Mouse (Mus musculus): ENCODE results near the gene Slc15a3. TPM values are rescaled to one million over a fixed set of nuclear protein-coding genes. Genes with fewer than 3 reads are reported as not detected.
A peak's percentile ranks its signal among the peaks of the same experiment; 100 is the strongest.

Slc15a3 gene
- polyA plus RNA-seq, 1 experiment from 2014 or later: 1.2 TPM

DNA sequence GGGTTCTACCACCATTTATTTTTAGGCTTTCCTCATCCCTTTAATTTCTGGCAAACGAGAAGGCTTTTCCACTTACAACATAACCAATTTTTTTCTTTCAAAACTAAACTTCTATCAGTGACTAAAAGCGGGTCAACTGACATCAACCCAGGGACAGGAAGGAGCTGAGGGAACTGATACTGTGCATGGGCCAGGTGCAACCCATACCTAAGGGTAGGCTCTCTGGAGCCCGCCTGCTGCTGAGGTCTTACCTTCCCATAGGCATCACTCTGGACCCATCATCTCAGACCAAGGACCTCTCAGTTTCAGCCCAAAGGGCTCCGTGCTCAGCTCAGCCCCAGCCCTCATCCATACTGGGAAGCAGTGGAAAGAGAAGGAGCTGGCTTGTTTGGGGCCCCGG lies 11.2 kb upstream of the Slc15a3 start:
- no peak for ATAC-seq
- no peak overlapping the region for H3K4me3 ChIP-seq
- H3K9me3 ChIP-seq (replicated peaks): no peaks in the 10 kb centered on the region
- no peaks in the 10 kb centered on the region for H3K36me3 ChIP-seq
- no peaks in the 10 kb centered on the region for H3K27me3 ChIP-seq (replicated peaks)
- H3K27ac ChIP-seq: no peak overlapping the region
- no peak overlapping the region for H3K9ac ChIP-seq
- no peaks in the 10 kb centered on the region for H3K4me1 ChIP-seq
- WGBS (ENCODE audit: insufficient replicate concordance): 69% methylated on average over 5 of the region's 5 CpGs
- H3K4me2 ChIP-seq: no peak overlapping the region

DNA sequence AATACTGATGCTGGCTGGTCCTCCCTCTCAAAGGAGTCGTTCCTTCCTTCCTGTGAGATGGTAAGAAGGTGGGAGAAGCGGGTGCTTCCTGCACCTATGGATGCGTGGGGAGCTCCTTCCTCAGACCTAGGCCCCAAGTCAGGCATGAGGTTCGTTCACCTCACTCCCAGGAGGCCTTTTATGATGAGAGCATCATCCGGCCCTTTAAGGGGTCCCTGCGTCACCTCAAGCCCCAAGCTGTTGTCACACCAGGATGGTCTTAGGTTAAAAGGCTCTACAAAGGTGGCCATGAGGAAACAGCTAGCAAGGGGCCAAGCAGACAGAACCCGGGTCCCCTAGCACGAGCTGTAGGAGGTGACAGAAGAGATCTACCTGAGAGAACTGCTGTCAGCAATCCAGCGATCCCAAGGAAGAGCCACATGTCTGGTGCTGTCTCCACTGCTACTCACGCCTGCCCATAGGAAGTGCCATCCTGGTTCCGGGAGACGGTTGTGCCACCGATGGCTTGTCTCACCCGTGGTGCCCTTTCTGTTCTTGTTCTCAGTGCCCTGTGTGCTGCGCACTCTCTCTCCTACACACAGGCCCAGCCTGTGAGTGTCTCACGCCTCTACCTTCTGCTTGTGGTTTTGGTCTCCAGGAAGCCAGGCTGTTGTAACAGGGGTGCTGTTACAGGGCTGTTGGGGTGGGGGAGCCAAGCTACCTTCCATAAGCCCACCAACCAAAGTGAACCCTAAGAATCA lies 9.9 kb upstream of the Slc15a3 start, which contains the start of gene Cd6:
Gene Cd6 (minus strand): TSS at position 623 of the 740 bp plus-strand sequence.
- H3K36me3 ChIP-seq: no peaks in the 10 kb centered on the region
- WGBS (ENCODE audit: insufficient replicate concordance): 73% methylated on average over 16 of the region's 16 CpGs
- no peaks in the 10 kb centered on the region for H3K9me3 ChIP-seq (replicated peaks)
- ATAC-seq: no peak
- H3K27ac ChIP-seq: no peak within 1 kb of the TSS
- no peak within 1 kb of the TSS for H3K4me2 ChIP-seq
- no peak within 1 kb of the TSS for H3K4me3 ChIP-seq
- no peaks in the 10 kb centered on the region for H3K27me3 ChIP-seq (replicated peaks)
- no peak within 1 kb of the TSS for H3K9ac ChIP-seq
- H3K4me1 ChIP-seq: no peaks in the 10 kb centered on the region

DNA sequence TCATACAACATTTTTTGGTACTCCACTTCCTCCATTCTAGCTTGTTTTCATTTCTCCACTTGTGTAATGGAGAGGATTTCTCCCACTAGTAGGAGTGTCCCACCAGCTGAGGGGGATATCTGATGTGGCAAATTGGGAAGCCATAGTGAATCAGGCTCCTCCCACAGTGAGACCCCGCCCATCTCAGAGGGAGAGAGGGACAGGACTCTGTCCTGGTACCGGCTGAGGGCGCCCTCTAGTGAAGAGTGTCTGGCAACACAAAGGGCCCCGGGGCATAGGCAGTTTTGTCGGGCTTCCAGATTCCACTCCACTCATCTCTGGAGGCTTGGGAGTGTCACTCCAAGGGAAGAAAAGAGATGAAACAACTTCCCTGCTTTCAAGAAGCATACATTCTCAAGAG lies 8.1 kb upstream of the Slc15a3 start:
- no peak for ATAC-seq
- WGBS (ENCODE audit: insufficient replicate concordance): 4% methylated on average over 5 of the region's 5 CpGs
- no peaks in the 10 kb centered on the region for H3K27me3 ChIP-seq (replicated peaks)

DNA sequence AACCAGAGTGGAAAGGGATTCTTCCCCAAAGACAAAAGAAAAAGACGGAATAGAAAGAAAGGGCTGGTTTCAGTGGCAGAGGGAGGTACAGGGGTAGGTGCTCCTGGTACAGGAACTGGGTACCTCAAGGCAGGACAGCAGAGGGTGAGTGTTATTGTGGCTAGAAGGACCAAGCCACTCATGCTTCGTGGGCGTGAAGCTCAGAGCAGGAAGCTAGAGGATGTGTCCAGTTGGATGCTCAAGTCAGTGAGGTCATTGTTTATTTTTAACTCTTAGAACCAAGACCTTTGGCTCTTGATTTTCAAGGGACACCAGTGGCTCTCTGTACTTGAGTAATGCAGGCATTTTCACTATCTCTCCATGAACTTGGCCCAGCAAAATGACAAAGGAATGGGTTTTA lies 7.5 kb upstream of the Slc15a3 start:
- Histone ChIP-seq H3K9me3 (replicated peaks) (no peaks in the 10 kb centered on the region), H3K27me3 (replicated peaks) (no peaks in the 10 kb centered on the region), H3K4me3 (no peak overlapping the region), H3K27ac (no peak overlapping the region), H3K9ac (no peak overlapping the region), H3K36me3 (no peaks in the 10 kb centered on the region), H3K4me2 (no peak overlapping the region), H3K4me1 (no peaks in the 10 kb centered on the region)
- WGBS (ENCODE audit: insufficient replicate concordance): 36% methylated on average over 3 of the region's 3 CpGs
- ATAC-seq: no peak

More for the DNA sequence above, 8.1 kb upstream of the Slc15a3 start:
- Histone ChIP-seq H3K36me3 (no peaks in the 10 kb centered on the region), H3K27ac (no peak overlapping the region), H3K4me3 (no peak overlapping the region), H3K9ac (no peak overlapping the region), H3K9me3 (replicated peaks) (no peaks in the 10 kb centered on the region), H3K4me1 (no peaks in the 10 kb centered on the region), H3K4me2 (no peak overlapping the region)

DNA sequence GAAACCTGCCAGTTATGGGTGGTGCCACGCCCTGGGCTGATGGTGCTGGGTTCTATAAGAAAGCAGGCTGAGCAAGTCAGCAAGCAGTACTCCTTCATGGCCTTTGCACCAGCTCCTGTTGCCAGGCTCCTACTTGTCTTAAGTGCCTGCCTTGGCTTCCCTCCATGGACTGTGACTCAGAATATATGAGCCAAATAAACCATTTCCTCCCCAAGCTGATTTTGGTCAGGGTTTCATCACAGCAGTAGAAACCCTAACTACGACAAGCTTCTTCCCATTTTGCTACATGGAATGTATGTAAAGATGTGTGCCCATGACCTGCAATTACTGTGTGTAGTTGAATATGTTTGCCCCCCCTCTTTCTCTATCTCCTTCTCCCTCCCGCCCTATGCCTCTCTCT lies 5.9 kb upstream of the Slc15a3 start:
- Histone ChIP-seq H3K9me3 (replicated peaks) (no peaks in the 10 kb centered on the region), H3K4me1 (no peaks in the 10 kb centered on the region), H3K27me3 (replicated peaks) (no peaks in the 10 kb centered on the region), H3K27ac (no peak overlapping the region), H3K4me2 (no peak overlapping the region), H3K9ac (no peak overlapping the region), H3K4me3 (no peak overlapping the region), H3K36me3 (no peaks in the 10 kb centered on the region)
- no peak for ATAC-seq
- 45% methylated on average over 3 of the region's 3 CpGs for WGBS (ENCODE audit: insufficient replicate concordance)

DNA sequence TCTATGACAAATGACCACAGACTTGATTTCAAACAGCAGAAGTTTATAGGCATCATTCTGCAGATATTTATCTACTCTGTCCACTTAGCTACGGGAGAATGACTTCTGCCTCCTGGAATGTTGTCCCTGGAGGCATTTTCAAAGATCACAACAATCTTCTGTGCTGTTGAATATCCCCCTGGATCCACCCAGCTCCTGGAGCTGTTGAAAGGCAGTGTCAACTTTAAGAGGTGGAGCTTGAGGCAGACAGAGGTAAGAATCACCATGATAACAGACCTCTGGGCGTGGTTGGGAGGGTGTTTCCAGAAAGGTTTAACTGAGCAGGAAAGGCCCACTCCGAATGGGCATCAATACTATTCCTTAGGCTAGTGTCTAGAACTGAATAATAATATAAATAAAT lies 3.9 kb upstream of the Slc15a3 start:
- Histone ChIP-seq H3K27me3 (replicated peaks) (peaks cover 13% of the 10 kb centered on the region), H3K4me3 (no peak overlapping the region), H3K4me1 (no peaks in the 10 kb centered on the region), H3K9ac (no peak overlapping the region), H3K27ac (no peak overlapping the region), H3K4me2 (no peak overlapping the region), H3K36me3 (no peaks in the 10 kb centered on the region), H3K9me3 (replicated peaks) (no peaks in the 10 kb centered on the region)
- 43% methylated on average over 3 of the region's 3 CpGs for WGBS (ENCODE audit: insufficient replicate concordance)
- no peak for ATAC-seq

DNA sequence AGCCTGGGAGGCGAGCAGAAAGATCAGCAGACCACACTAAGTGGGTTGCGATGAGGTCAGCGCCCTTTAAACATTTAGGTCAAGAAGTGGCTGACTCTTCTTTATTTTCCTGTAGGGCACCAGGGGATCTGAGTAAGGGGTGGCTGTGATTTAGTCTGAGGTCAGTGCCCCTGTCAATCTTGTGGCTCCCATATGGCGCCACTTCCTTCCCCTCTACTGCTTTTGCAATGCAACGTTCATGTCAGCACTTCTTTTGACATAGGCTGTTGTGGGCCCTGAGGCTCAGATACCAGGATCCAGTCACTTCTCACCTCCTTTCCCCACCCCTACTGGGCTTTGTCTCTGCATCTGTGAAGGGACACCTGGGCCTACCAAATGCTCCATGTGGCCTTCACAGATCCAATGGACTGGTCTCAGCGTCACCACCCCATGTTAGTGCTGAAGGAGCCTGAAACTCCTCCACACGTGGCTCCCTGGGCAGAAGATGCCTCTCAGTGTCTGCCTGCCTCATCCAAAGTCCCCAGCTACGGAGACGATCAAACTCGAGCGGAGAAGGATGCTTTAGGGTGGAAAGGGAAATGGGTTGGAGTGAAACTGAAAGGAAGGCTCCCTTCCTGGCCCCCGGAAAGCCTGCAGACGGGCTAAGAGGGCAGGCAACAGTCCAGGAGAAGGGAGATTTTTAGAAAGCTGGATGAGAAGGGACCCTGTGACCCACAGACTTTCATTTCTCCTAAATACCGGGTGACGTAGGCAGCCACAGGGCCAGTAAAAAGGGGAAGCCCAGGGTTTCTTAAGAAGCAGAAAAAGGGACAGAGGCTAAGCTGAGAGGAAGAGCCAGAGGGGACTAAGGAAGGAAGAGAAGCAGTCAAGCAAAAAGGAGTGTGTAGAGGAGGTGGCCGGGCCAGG lies 2.4 kb downstream of the Slc15a3 start:
- Histone ChIP-seq H3K9ac (no peak overlapping the region), H3K27ac (no peak overlapping the region), H3K4me2 (peak overlapping the region; percentile 28; the same call in 1 of the 2 replicates), H3K36me3 (no peaks in the 10 kb centered on the region), H3K27me3 (replicated peaks) (peaks cover 58% of the 10 kb centered on the region), H3K4me3 (0 out of 2 replicates have a peak overlapping the region, but pooled peaks have one; percentile 0), H3K9me3 (replicated peaks) (no peaks in the 10 kb centered on the region), H3K4me1 (peaks cover 4% of the 10 kb centered on the region; the same call in 1 of the 2 replicates)
- 18% methylated on average over 16 of the region's 16 CpGs for WGBS (ENCODE audit: insufficient replicate concordance)
- no peak for ATAC-seq

DNA sequence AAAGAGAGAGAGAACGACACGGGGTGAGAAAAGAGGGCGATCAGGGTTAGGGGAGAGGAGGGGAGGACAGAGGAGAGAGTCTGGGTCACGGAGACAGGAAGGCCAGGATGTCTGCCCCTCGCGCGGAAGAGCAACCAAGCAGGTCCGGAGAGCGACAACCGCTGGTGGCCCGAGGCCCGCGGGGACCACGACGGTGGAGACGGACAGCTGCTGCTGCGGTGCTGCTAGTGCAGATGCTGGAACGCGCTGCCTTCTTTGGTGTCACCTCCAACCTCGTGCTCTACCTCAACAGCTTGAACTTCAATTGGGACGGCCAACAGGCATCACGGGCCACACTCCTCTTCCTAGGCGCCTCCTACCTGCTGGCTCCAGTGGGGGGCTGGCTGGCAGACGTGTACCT lies 3.4 kb downstream of the Slc15a3 start:
- Histone ChIP-seq H3K9ac (no peak overlapping the region), H3K4me1 (peaks cover 4% of the 10 kb centered on the region; the same call in 1 of the 2 replicates), H3K4me2 (0 out of 2 replicates have a peak overlapping the region, but pooled peaks have one; percentile 2), H3K27me3 (replicated peaks) (peaks cover 63% of the 10 kb centered on the region), H3K36me3 (no peaks in the 10 kb centered on the region), H3K4me3 (no peak overlapping the region), H3K27ac (no peak overlapping the region), H3K9me3 (replicated peaks) (no peaks in the 10 kb centered on the region)
- no peak for ATAC-seq
- 29% methylated on average over 24 of the region's 24 CpGs for WGBS (ENCODE audit: insufficient replicate concordance)

DNA sequence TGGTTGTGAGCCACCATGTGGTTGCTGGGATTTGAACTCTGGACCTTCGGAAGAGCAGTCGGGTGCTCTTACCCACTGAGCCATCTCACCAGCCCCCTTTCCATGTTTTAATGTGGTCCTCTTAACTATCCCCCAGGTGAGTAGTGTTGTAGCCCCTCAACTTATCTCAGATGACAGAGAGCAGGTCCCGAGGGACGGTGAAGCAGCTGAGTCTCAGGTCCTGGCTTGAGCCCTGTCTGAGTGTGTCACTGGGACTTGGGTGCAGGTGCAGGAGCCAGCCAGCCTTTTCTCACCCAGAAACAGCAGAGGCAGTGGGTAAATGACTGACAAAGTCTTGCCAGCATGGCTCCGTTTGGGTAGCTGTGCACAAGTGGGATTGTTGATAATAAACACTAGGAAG lies 4.7 kb downstream of the Slc15a3 start:
- ATAC-seq: no peak
- H3K4me2 ChIP-seq: no peak overlapping the region
- peaks cover 66% of the 10 kb centered on the region for H3K27me3 ChIP-seq (replicated peaks)
- no peak overlapping the region for H3K27ac ChIP-seq
- H3K36me3 ChIP-seq: no peaks in the 10 kb centered on the region
- no peak overlapping the region for H3K4me3 ChIP-seq
- WGBS (ENCODE audit: insufficient replicate concordance): 77% methylated on average over 5 of the region's 5 CpGs
- H3K4me1 ChIP-seq: peaks cover 4% of the 10 kb centered on the region; the same call in 1 of the 2 replicates
- H3K9ac ChIP-seq: no peak overlapping the region
- no peaks in the 10 kb centered on the region for H3K9me3 ChIP-seq (replicated peaks)

DNA sequence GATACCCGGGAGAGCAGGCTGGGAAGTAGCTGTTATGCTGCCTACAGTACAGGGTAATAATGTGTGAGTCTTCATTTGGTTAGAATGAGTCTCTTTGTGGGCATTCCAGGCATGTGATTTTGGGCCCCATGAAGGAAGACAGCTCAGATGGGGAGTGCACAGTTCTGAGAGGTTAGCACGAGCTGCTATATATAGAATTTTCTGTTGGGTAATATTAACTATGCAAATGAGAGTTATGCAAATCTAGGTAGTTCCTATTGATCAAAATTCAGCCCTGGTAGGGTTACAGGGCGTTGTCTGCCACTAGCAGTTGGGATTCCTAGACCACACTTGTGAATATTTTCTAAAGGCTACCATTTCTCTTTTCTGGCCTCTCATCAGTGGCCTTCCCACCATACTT lies 5.9 kb downstream of the Slc15a3 start:
- Histone ChIP-seq H3K27ac (no peak overlapping the region), H3K9ac (no peak overlapping the region), H3K4me3 (no peak overlapping the region), H3K4me1 (peaks cover 4% of the 10 kb centered on the region; the same call in 1 of the 2 replicates), H3K4me2 (no peak overlapping the region), H3K27me3 (replicated peaks) (peaks cover 64% of the 10 kb centered on the region), H3K9me3 (replicated peaks) (no peaks in the 10 kb centered on the region), H3K36me3 (no peaks in the 10 kb centered on the region)
- WGBS (ENCODE audit: insufficient replicate concordance): 50% methylated on average over 3 of the region's 3 CpGs
- no peak for ATAC-seq

DNA sequence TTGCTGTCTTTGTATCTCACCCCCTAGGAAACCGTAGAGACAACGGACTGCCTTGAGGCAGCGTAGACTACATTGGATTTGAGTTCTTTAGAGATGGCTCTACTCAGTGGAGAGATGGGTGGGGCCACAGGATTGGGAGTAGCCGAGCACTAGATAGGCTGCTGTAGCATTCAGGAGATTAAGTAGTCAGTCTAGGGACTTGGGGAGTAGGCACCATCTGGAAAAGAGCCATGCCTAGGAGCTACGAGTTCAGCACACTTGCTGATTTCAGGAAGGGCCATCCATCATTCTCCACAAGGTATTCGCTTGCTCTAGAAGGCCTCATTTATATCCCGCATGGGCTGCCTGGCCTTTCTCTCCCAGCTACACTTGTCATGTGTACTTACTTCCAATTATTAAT lies 6.6 kb downstream of the Slc15a3 start:
- Histone ChIP-seq H3K4me3 (no peak overlapping the region), H3K9ac (no peak overlapping the region), H3K4me2 (no peak overlapping the region), H3K27ac (no peak overlapping the region), H3K36me3 (no peaks in the 10 kb centered on the region), H3K27me3 (replicated peaks) (peaks cover 63% of the 10 kb centered on the region), H3K9me3 (replicated peaks) (no peaks in the 10 kb centered on the region), H3K4me1 (peaks cover 4% of the 10 kb centered on the region; the same call in 1 of the 2 replicates)
- no peak for ATAC-seq
- 66% methylated on average over 7 of the region's 7 CpGs for WGBS (ENCODE audit: insufficient replicate concordance)

All from liver, embryonic 12.5 days (tissue).